ENCODE assay signal across 17 mouse cellular contexts in genomic region chr2:38025615-38026014, GRCm38 (mm10).
"Had no signal": no experiment of that assay in that cellular context is flagged by ENCODE, and none has a peak within 500 bp of the region (broad histone marks: within the 10 kb centered on the region; RNA-seq: fewer than 3 reads in every experiment).

No protein-coding gene starts in this region.

- H3K9ac ChIP-seq: kidney, embryonic 15.5 days; limb, embryonic 12.5 days; liver, embryonic 13.5 days; liver, postnatal 0 days; lung, embryonic 15.5 days; neural tube, embryonic 12.5 days had no signal

- H3K9me3 ChIP-seq: kidney, embryonic 15.5 days; limb, embryonic 12.5 days; liver, embryonic 13.5 days; lung, embryonic 15.5 days; megakaryocyte, embryonic 14.5 days; neural tube, embryonic 12.5 days had no signal

- H3K27me3 ChIP-seq: kidney, embryonic 15.5 days; limb, embryonic 12.5 days; liver, embryonic 13.5 days; lung, embryonic 15.5 days; megakaryocyte, embryonic 14.5 days; neural tube, embryonic 12.5 days had no signal

- H3K27ac ChIP-seq: kidney, embryonic 15.5 days; limb, embryonic 12.5 days; liver, embryonic 13.5 days; lung, embryonic 15.5 days; macrophage; neural tube, embryonic 12.5 days; stomach, postnatal 0 days had no signal

- DNase-seq: kidney, adult 2 months; kidney, postnatal 25 days; layer of hippocampus, adult 9-11 months; layer of hippocampus, postnatal 36 days; liver; liver, embryonic 13.5 days; liver, postnatal 0 days; lung, postnatal 14 days; right cerebral cortex, adult 18-20 months had no signal

- H3K4me1 ChIP-seq: kidney, embryonic 15.5 days; liver, embryonic 13.5 days; lung, embryonic 15.5 days; neural tube, embryonic 12.5 days had no signal

- H3K4me3 ChIP-seq: kidney, embryonic 15.5 days; limb, embryonic 12.5 days; liver, embryonic 13.5 days; lung, embryonic 15.5 days; megakaryocyte, embryonic 14.5 days; neural tube, embryonic 12.5 days had no signal

- H3K36me3 ChIP-seq: kidney, embryonic 15.5 days; limb, embryonic 12.5 days; liver, embryonic 13.5 days; lung, embryonic 15.5 days; neural tube, embryonic 12.5 days had no signal

- H3K4me2 ChIP-seq: kidney, embryonic 15.5 days; limb, embryonic 12.5 days; liver, embryonic 13.5 days; lung, embryonic 15.5 days; neural tube, embryonic 12.5 days had no signal

- ATAC-seq: intestine, embryonic 16.5 days; liver, postnatal 0 days had no signal
